Mouse (Mus musculus) midbrain, embryonic 14.5 days (tissue): ENCODE measurements around the gene Hcn3. TPM values are rescaled to one million over a fixed set of nuclear protein-coding genes. Genes with fewer than 3 reads are reported as not detected.

Source experiments
- ATAC-seq: fragments of 200-750 bp; cut with Nextera tagmentation; 2 replicates; pipeline ENCODE4 v1.8.0; 2017; ENCODE audit warnings: moderate number of reproducible peaks, moderate library complexity; ENCODE audit not compliant: low FRiP score, low TSS enrichment
- DNase-seq: peaks from one replicate; pipeline ENCODE4 v3.0.0-alpha.2; 2015
- H3K27ac ChIP-seq: fragments of 300-500 bp; sonication (generic); replicated peaks from 2 replicates; pipeline ENCODE4 v1.5.1; 2014; ENCODE audit warnings: mild to moderate bottlenecking, low read depth, low read length, moderate library complexity
- H3K27me3 ChIP-seq: fragments of 300-500 bp; sonication (generic); 2 replicates; pipeline ENCODE4 v1.6.1; 2014; ENCODE audit warnings: low read length, control low read depth, mixed read lengths; ENCODE audit not compliant: control insufficient read depth, insufficient read depth
- H3K36me3 ChIP-seq: fragments of 300-500 bp; sonication (generic); 2 replicates; pipeline ENCODE4 v1.6.1; 2014; ENCODE audit warnings: low read length, control low read depth; ENCODE audit not compliant: control insufficient read depth, insufficient read depth
- H3K4me1 ChIP-seq: fragments of 300-500 bp; sonication (generic); 2 replicates; pipeline ENCODE4 v1.6.1; 2014; ENCODE audit warnings: mild to moderate bottlenecking, antibody characterized with exemption, low read length, control low read depth; ENCODE audit not compliant: control insufficient read depth, insufficient read depth
- H3K4me2 ChIP-seq: fragments of 300-500 bp; sonication (generic); 2 replicates; pipeline ENCODE4 v1.6.1; 2014; ENCODE audit warnings: mild to moderate bottlenecking, low read length, moderate library complexity
- H3K4me3 ChIP-seq: fragments of 300-500 bp; sonication (generic); replicated peaks from 2 replicates; pipeline ENCODE4 v1.5.1; 2014; ENCODE audit warnings: low read depth, low read length
- H3K9ac ChIP-seq: fragments of 300-500 bp; sonication (generic); replicated peaks from 2 replicates; pipeline ENCODE4 v1.6.1; 2014; ENCODE audit warnings: mild to moderate bottlenecking, low read length, moderate library complexity
- H3K9me3 ChIP-seq: fragments of 300-500 bp; sonication (generic); 2 replicates; pipeline ENCODE4 v1.6.1; 2016; ENCODE audit warnings: low read length, control low read depth, mixed read lengths; ENCODE audit not compliant: control insufficient read depth
- WGBS: fragments of 180-500 bp; shearing (Covaris S2); extraction: QIAGEN DNeasy Blood & Tissue Kit; methylation state at CpG from one replicate; pipeline ENCODE4 v1.1.7; 2014; 5-methylcytosine and 5-hydroxymethylcytosine counted together
- polyA plus RNA-seq: library from polyadenylated mRNA; unstranded; fragments of >200 nt; fragmentation: Nextera tagmentation; extraction: Ambion mirVana; gene quantifications from 2 replicates; pipeline ENCODE4 v1.2.1, GENCODE M21; 2014

Gene Hcn3
- polyA plus RNA-seq, 1 experiment from 2014 or later, result 23.6 TPM

GRCm38 (mm10) chr3:89125981-89126380 lies 34.0 kb downstream of the Hcn3 start:
- 89% methylated on average over 3 of the region's 3 CpGs for WGBS
- H3K27me3 ChIP-seq, result no peaks in the 10 kb centered on the region
- H3K9me3 ChIP-seq, result no peaks in the 10 kb centered on the region
- no peak overlapping the region for H3K4me2 ChIP-seq
- H3K4me1 ChIP-seq, result no peaks in the 10 kb centered on the region
- DNase-seq (no peak), ATAC-seq (no peak)
- no peak overlapping the region for H3K9ac ChIP-seq
- no peaks in the 10 kb centered on the region for H3K36me3 ChIP-seq
- H3K4me3 ChIP-seq, result no peak overlapping the region
- no peak overlapping the region for H3K27ac ChIP-seq

- Histone ChIP-seq H3K9ac (no peak overlapping the region), H3K27ac (no peak overlapping the region), H3K4me2 (no peak overlapping the region), H3K4me1 (no peaks in the 10 kb centered on the region), H3K4me3 (no peak overlapping the region), H3K36me3 (no peaks in the 10 kb centered on the region), H3K9me3 (no peaks in the 10 kb centered on the region), H3K27me3 (no peaks in the 10 kb centered on the region)
- ATAC-seq, result no peak
- DNase-seq, result no peak
- WGBS, result 83% methylated on average over 3 of the region's 3 CpGs
These were observed 35.8 kb downstream of the Hcn3 start for GRCm38 (mm10) chr3:89124241-89124640.

- Histone ChIP-seq H3K9me3 (no peaks in the 10 kb centered on the region), H3K4me2 (no peak overlapping the region), H3K36me3 (no peaks in the 10 kb centered on the region), H3K4me3 (no peak overlapping the region), H3K4me1 (no peaks in the 10 kb centered on the region), H3K27ac (no peak overlapping the region), H3K9ac (no peak overlapping the region), H3K27me3 (no peaks in the 10 kb centered on the region)
- ATAC-seq (no peak), DNase-seq (no peak)
- 74% methylated on average over 2 of the region's 2 CpGs for WGBS
These were observed 36.7 kb downstream of the Hcn3 start for GRCm38 (mm10) chr3:89123313-89123712.

GRCm38 (mm10) chr3:89115522-89115921 lies 44.5 kb downstream of the Hcn3 start:
- Histone ChIP-seq H3K4me1 (no peaks in the 10 kb centered on the region), H3K27ac (no peak overlapping the region), H3K4me3 (no peak overlapping the region), H3K27me3 (no peaks in the 10 kb centered on the region), H3K9me3 (no peaks in the 10 kb centered on the region), H3K9ac (no peak overlapping the region), H3K36me3 (no peaks in the 10 kb centered on the region), H3K4me2 (no peak overlapping the region)
- ATAC-seq (no peak), DNase-seq (peak; percentile 53)
- 9% methylated on average over 2 of the region's 2 CpGs for WGBS

GRCm38 (mm10) chr3:89113058-89113457 lies 46.9 kb downstream of the Hcn3 start:
- Histone ChIP-seq H3K4me2 (no peak overlapping the region), H3K27me3 (no peaks in the 10 kb centered on the region), H3K4me3 (no peak overlapping the region), H3K36me3 (no peaks in the 10 kb centered on the region), H3K9me3 (no peaks in the 10 kb centered on the region), H3K4me1 (no peaks in the 10 kb centered on the region), H3K9ac (no peak overlapping the region), H3K27ac (no peak overlapping the region)
- ATAC-seq (no peak), DNase-seq (no peak)
- 90% methylated on average over 4 of the region's 4 CpGs for WGBS

- Histone ChIP-seq H3K27me3 (no peaks in the 10 kb centered on the region), H3K36me3 (no peaks in the 10 kb centered on the region), H3K4me1 (no peaks in the 10 kb centered on the region), H3K9me3 (no peaks in the 10 kb centered on the region), H3K27ac (no peak overlapping the region), H3K4me2 (no peak overlapping the region), H3K4me3 (no peak overlapping the region), H3K9ac (no peak overlapping the region)
- DNase-seq, result no peak
- 75% methylated on average over 1 of the region's 1 CpGs for WGBS
- no peak for ATAC-seq
These were observed 51.9 kb downstream of the Hcn3 start for GRCm38 (mm10) chr3:89108146-89108545.

- no peak for ATAC-seq
- H3K4me3 ChIP-seq, result no peak overlapping the region
- no peaks in the 10 kb centered on the region for H3K9me3 ChIP-seq
- WGBS, result 69% methylated on average over 3 of the region's 3 CpGs
- H3K4me1 ChIP-seq, result peaks cover 3% of the 10 kb centered on the region; the same call in 1 of the 2 replicates
- no peak overlapping the region for H3K4me2 ChIP-seq
- no peak overlapping the region for H3K27ac ChIP-seq
- DNase-seq, result no peak
- no peak overlapping the region for H3K9ac ChIP-seq
- H3K36me3 ChIP-seq, result no peaks in the 10 kb centered on the region
- H3K27me3 ChIP-seq, result no peaks in the 10 kb centered on the region
These were observed 52.5 kb downstream of the Hcn3 start for GRCm38 (mm10) chr3:89107545-89107944.

GRCm38 (mm10) chr3:89106881-89107280 lies 53.1 kb downstream of the Hcn3 start:
- Histone ChIP-seq H3K4me1 (peaks cover 5% of the 10 kb centered on the region; the same call in 1 of the 2 replicates), H3K9me3 (no peaks in the 10 kb centered on the region), H3K4me2 (no peak overlapping the region), H3K9ac (no peak overlapping the region), H3K27me3 (no peaks in the 10 kb centered on the region), H3K27ac (no peak overlapping the region), H3K4me3 (no peak overlapping the region), H3K36me3 (no peaks in the 10 kb centered on the region)
- DNase-seq (no peak), ATAC-seq (no peak)

GRCm38 (mm10) chr3:89103291-89103595 lies 56.8 kb downstream of the Hcn3 start:
- Histone ChIP-seq H3K9me3 (no peaks in the 10 kb centered on the region), H3K9ac (no peak overlapping the region), H3K27me3 (no peaks in the 10 kb centered on the region), H3K4me3 (no peak overlapping the region), H3K4me1 (peaks cover 24% of the 10 kb centered on the region), H3K27ac (no peak overlapping the region), H3K36me3 (peaks cover 15% of the 10 kb centered on the region), H3K4me2 (no peak overlapping the region)
- ATAC-seq (no peak), DNase-seq (no peak)
- WGBS, result 78% methylated on average over 4 of the region's 4 CpGs
